Mouse (Mus musculus): ENCODE results near the gene Commd1. TPM values are rescaled to one million over a fixed set of nuclear protein-coding genes. Genes with fewer than 3 reads are reported as not detected.

Gene Commd1
- polyA plus RNA-seq, 1 experiment from 2014 or later, result 317 TPM

DNA sequence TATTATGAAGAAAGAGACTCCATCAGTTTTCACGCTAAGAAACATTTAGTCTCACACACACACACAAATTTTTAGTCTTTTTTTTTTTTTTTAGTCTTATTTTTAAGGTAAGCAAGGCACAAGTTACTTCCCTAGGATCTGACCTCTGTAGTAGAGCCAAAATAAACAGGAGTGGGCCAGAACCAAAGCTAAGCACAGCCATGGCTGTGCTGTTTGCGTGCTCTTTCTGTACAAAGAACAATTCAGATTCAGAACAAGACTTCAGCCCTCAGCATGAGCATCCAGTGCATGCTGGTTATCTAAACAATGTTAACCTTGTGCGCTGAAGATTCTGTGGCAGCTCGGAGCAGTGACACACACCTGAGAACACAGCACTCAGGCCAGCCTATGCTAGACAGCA is 17.8 kb downstream of the Commd1 start:
- Histone ChIP-seq H3K4me1 (no peaks in the 10 kb centered on the region), H3K4me3 (replicated peaks) (no peak overlapping the region), H3K36me3 (replicated peaks) (peaks cover 9% of the 10 kb centered on the region; the same call in 1 of the 2 replicates), H3K27ac (no peak overlapping the region), H3K9ac (no peak overlapping the region), H3K4me2 (no peak overlapping the region), H3K9me3 (no peaks in the 10 kb centered on the region), H3K27me3 (no peaks in the 10 kb centered on the region)
- no peak for ATAC-seq (ENCODE audit: low FRiP score)
- WGBS, result 86% methylated on average over 4 of the region's 4 CpGs

GRCm38 (mm10) chr11:22962101-22962500 is 20.1 kb downstream of the Commd1 start:
- ATAC-seq (ENCODE audit: low FRiP score), result 0 out of 2 replicates have a peak, but pooled peaks have one; percentile 41
- no peak overlapping the region for H3K4me2 ChIP-seq
- no peaks in the 10 kb centered on the region for H3K4me1 ChIP-seq
- no peak overlapping the region for H3K4me3 ChIP-seq (replicated peaks)
- no peaks in the 10 kb centered on the region for H3K27me3 ChIP-seq
- H3K9me3 ChIP-seq, result no peaks in the 10 kb centered on the region
- H3K9ac ChIP-seq, result no peak overlapping the region
- H3K36me3 ChIP-seq (replicated peaks), result peaks cover 5% of the 10 kb centered on the region; the same call in 1 of the 2 replicates
- H3K27ac ChIP-seq, result no peak overlapping the region
- WGBS, result 96% methylated on average over 1 of the region's 1 CpGs

GRCm38 (mm10) chr11:22957791-22958374 is 24.3 kb downstream of the Commd1 start:
- Histone ChIP-seq H3K4me3 (replicated peaks) (no peak overlapping the region), H3K27me3 (no peaks in the 10 kb centered on the region), H3K4me2 (no peak overlapping the region), H3K36me3 (replicated peaks) (peaks cover 4% of the 10 kb centered on the region; the same call in 1 of the 2 replicates), H3K27ac (no peak overlapping the region), H3K4me1 (no peaks in the 10 kb centered on the region), H3K9ac (no peak overlapping the region), H3K9me3 (no peaks in the 10 kb centered on the region)
- ATAC-seq (ENCODE audit: low FRiP score), result no peak
- WGBS, result 92% methylated on average over 4 of the region's 4 CpGs

GRCm38 (mm10) chr11:22956830-22957229 is 25.4 kb downstream of the Commd1 start:
- Histone ChIP-seq H3K4me1 (no peaks in the 10 kb centered on the region), H3K4me3 (replicated peaks) (no peak overlapping the region), H3K4me2 (no peak overlapping the region), H3K9me3 (no peaks in the 10 kb centered on the region), H3K27ac (no peak overlapping the region), H3K36me3 (replicated peaks) (peaks cover 4% of the 10 kb centered on the region; the same call in 1 of the 2 replicates), H3K9ac (no peak overlapping the region), H3K27me3 (no peaks in the 10 kb centered on the region)
- WGBS, result 80% methylated on average over 4 of the region's 4 CpGs
- ATAC-seq (ENCODE audit: low FRiP score), result no peak

- 92% methylated on average over 6 of the region's 6 CpGs for WGBS
- Histone ChIP-seq H3K27ac (no peak overlapping the region), H3K4me2 (no peak overlapping the region), H3K9ac (no peak overlapping the region), H3K4me1 (no peaks in the 10 kb centered on the region), H3K4me3 (replicated peaks) (no peak overlapping the region), H3K27me3 (no peaks in the 10 kb centered on the region), H3K9me3 (no peaks in the 10 kb centered on the region), H3K36me3 (replicated peaks) (peaks cover 4% of the 10 kb centered on the region; the same call in 1 of the 2 replicates)
- no peak for ATAC-seq (ENCODE audit: low FRiP score)
Observed at GRCm38 (mm10) chr11:22956346-22956745, 25.8 kb downstream of the Commd1 start.

GRCm38 (mm10) chr11:22952668-22953067 is 29.5 kb downstream of the Commd1 start:
- H3K27me3 ChIP-seq, result no peaks in the 10 kb centered on the region
- H3K4me3 ChIP-seq (replicated peaks), result no peak overlapping the region
- peaks cover 4% of the 10 kb centered on the region; the same call in 1 of the 2 replicates for H3K36me3 ChIP-seq (replicated peaks)
- H3K4me1 ChIP-seq, result no peaks in the 10 kb centered on the region
- H3K27ac ChIP-seq, result no peak overlapping the region
- H3K4me2 ChIP-seq, result no peak overlapping the region
- no peaks in the 10 kb centered on the region for H3K9me3 ChIP-seq
- ATAC-seq (ENCODE audit: low FRiP score), result no peak
- H3K9ac ChIP-seq, result no peak overlapping the region
- WGBS, result 92% methylated on average over 7 of the region's 7 CpGs

GRCm38 (mm10) chr11:22950131-22950530 is 32.1 kb downstream of the Commd1 start:
- no peak for ATAC-seq (ENCODE audit: low FRiP score)
- H3K4me2 ChIP-seq, result no peak overlapping the region

GRCm38 (mm10) chr11:22949101-22949500 is 33.1 kb downstream of the Commd1 start:
- no peak for ATAC-seq (ENCODE audit: low FRiP score)
- Histone ChIP-seq H3K4me2 (no peak overlapping the region), H3K27me3 (no peaks in the 10 kb centered on the region), H3K4me3 (replicated peaks) (no peak overlapping the region), H3K9ac (no peak overlapping the region), H3K9me3 (no peaks in the 10 kb centered on the region), H3K27ac (no peak overlapping the region), H3K4me1 (no peaks in the 10 kb centered on the region), H3K36me3 (replicated peaks) (no peaks in the 10 kb centered on the region)
- 76% methylated on average over 1 of the region's 1 CpGs for WGBS

More at GRCm38 (mm10) chr11:22950131-22950530, 32.1 kb downstream of the Commd1 start:
- H3K36me3 ChIP-seq (replicated peaks), result no peaks in the 10 kb centered on the region
- H3K9ac ChIP-seq, result no peak overlapping the region
- no peaks in the 10 kb centered on the region for H3K9me3 ChIP-seq
- H3K4me1 ChIP-seq, result no peaks in the 10 kb centered on the region
- H3K27me3 ChIP-seq, result no peaks in the 10 kb centered on the region
- H3K4me3 ChIP-seq (replicated peaks), result no peak overlapping the region
- H3K27ac ChIP-seq, result no peak overlapping the region
- WGBS, result 90% methylated on average over 6 of the region's 6 CpGs

GRCm38 (mm10) chr11:22938983-22939382 is 43.2 kb downstream of the Commd1 start:
- 73% methylated on average over 2 of the region's 2 CpGs for WGBS
- Histone ChIP-seq H3K4me2 (no peak overlapping the region), H3K27me3 (no peaks in the 10 kb centered on the region), H3K36me3 (replicated peaks) (no peaks in the 10 kb centered on the region), H3K4me1 (peaks cover 6% of the 10 kb centered on the region), H3K27ac (no peak overlapping the region), H3K9ac (no peak overlapping the region), H3K9me3 (no peaks in the 10 kb centered on the region), H3K4me3 (replicated peaks) (no peak overlapping the region)
- ATAC-seq (ENCODE audit: low FRiP score), result peak; percentile 20; the same call in 1 of the 2 replicates

- no peak for ATAC-seq (ENCODE audit: low FRiP score)
- Histone ChIP-seq H3K9ac (no peak overlapping the region), H3K36me3 (replicated peaks) (no peaks in the 10 kb centered on the region), H3K4me1 (peaks cover 6% of the 10 kb centered on the region), H3K27ac (no peak overlapping the region), H3K4me3 (replicated peaks) (no peak overlapping the region), H3K9me3 (no peaks in the 10 kb centered on the region), H3K4me2 (no peak overlapping the region), H3K27me3 (no peaks in the 10 kb centered on the region)
- 97% methylated on average over 4 of the region's 4 CpGs for WGBS
Observed at GRCm38 (mm10) chr11:22937716-22938316, 44.4 kb downstream of the Commd1 start.

DNA sequence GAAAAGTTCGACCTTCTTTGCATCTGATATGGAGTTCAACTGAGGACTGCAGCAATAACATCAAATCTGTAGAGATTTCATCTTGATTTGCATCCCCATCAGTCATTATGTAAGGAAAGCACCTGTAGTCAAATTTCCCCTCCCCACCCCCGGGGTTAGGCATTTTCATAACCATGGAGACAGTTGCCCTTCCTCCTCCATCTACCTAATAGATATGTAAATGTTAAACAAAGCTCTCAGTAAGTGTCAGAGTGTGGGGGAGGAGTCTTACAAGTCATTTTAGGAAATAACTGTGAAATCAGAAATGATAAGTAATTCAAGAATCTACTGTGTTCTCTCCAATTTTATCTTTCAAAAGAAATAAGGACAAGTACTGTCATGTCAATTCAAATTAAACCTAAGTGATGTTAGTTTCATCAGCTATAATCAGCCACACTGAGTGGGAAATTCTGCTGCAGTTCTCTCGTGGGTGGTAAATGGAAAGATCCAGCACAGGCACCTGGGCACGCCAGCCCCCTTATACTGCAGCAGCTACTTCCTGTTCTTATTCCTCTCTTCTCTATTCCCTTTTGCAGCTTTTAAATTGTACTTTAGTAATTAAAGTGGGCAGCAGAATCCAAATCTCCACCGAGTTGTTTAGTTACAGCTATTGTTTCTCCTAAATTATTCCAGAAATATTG is 45.6 kb downstream of the Commd1 start:
- Histone ChIP-seq H3K4me3 (replicated peaks) (no peak overlapping the region), H3K9me3 (no peaks in the 10 kb centered on the region), H3K27ac (no peak overlapping the region), H3K4me1 (peaks cover 6% of the 10 kb centered on the region), H3K36me3 (replicated peaks) (no peaks in the 10 kb centered on the region), H3K27me3 (no peaks in the 10 kb centered on the region), H3K9ac (no peak overlapping the region), H3K4me2 (no peak overlapping the region)
- ATAC-seq (ENCODE audit: low FRiP score), result no peak
- WGBS, result 64% methylated on average over 5 of the region's 5 CpGs

DNA sequence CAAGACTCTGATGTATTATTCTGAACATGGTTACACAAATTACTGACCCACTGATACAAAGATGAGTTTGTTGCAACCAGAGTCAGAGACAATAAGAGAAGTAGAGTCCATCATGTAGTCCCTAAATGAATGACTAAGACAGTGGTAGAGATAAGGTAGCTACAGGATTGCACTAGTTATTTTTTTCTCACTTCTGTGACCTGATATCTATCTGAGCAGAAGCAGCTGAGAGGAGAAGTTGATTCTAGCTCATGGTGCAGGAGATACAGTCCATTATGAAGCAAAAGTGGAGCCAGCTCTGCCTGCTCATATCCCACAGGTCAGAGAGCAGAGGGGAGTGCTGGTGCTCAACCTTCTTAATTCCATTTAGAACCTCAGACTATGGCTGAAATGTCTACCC is 50.0 kb downstream of the Commd1 start:
- no peak overlapping the region for H3K27ac ChIP-seq
- H3K4me3 ChIP-seq (replicated peaks), result no peak overlapping the region

More for the DNA sequence above, 50.0 kb downstream of the Commd1 start:
- H3K4me1 ChIP-seq, result peaks cover 6% of the 10 kb centered on the region
- no peaks in the 10 kb centered on the region for H3K36me3 ChIP-seq (replicated peaks)
- H3K9ac ChIP-seq, result no peak overlapping the region
- no peaks in the 10 kb centered on the region for H3K27me3 ChIP-seq
- no peaks in the 10 kb centered on the region for H3K9me3 ChIP-seq
- ATAC-seq (ENCODE audit: low FRiP score), result no peak
- no peak overlapping the region for H3K4me2 ChIP-seq

Data from forebrain, embryonic 12.5 days (tissue).